Mouse (Mus musculus) midbrain, embryonic 10.5 days (tissue): Measurements from ENCODE around the gene Cacna1s. TPM values are rescaled to one million over a fixed set of nuclear protein-coding genes. Genes with fewer than 3 reads are reported as not detected.

Source experiments
- DNase-seq: peaks from one replicate; pipeline ENCODE4 v3.0.0-alpha.2; 2017; ENCODE audit warnings: low spot score
- H3K27ac ChIP-seq: fragments of 300-500 bp; sonication (generic); replicated peaks from 2 replicates; pipeline ENCODE4 v1.5.1; 2016; ENCODE audit warnings: mild to moderate bottlenecking
- H3K27me3 ChIP-seq: fragments of 300-500 bp; sonication (generic); 2 replicates; pipeline ENCODE4 v1.6.1; 2016; ENCODE audit warnings: low read depth, mild to moderate bottlenecking; ENCODE audit not compliant: poor library complexity, severe bottlenecking
- H3K36me3 ChIP-seq: fragments of 300-500 bp; sonication (generic); 2 replicates; pipeline ENCODE4 v1.6.1; 2016; ENCODE audit warnings: mild to moderate bottlenecking, moderate library complexity
- H3K4me1 ChIP-seq: fragments of 300-500 bp; sonication (generic); 2 replicates; pipeline ENCODE4 v1.6.1; 2016
- H3K4me3 ChIP-seq: fragments of 300-500 bp; sonication (generic); 2 replicates; pipeline ENCODE4 v1.5.1; 2016; ENCODE audit warnings: mild to moderate bottlenecking, moderate library complexity
- H3K9me3 ChIP-seq: fragments of 300-500 bp; sonication (generic); replicated peaks from 2 replicates; pipeline ENCODE4 v1.6.1; 2016; ENCODE audit warnings: mild to moderate bottlenecking
- WGBS: fragments of 180-500 bp; shearing (Covaris S2); methylation state at CpG from one replicate; pipeline ENCODE4 v1.1.7; 2016; 5-methylcytosine and 5-hydroxymethylcytosine counted together
- polyA plus RNA-seq: library from polyadenylated mRNA; unstranded; fragments of >200 nt; fragmentation: Nextera tagmentation; extraction: Ambion mirVana; gene quantifications from 2 replicates; pipeline ENCODE4 v1.2.1, GENCODE M21; 2016

Gene Cacna1s
- 0.14 TPM in 1 of 2 replicates, not detected in the other for polyA plus RNA-seq

DNA sequence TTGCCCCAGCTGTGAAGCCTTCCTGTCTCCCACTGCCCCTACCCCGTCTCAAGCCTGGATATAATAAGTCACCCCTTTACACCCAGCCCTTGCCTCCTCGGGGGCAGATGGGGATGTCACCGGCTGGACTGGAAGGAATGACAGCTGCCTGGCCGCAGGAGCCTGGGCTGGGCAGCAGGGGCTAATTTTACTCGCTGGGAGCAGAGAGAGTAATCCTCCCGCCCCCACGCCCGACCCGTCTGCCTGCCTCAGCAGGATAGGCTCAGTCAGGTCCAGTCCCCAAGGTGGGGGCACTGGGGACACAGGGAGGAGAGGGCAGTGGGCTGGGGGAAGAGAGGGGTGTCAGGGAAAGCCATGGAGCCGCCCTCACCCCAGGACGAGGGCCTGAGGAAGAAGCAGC is at the start of gene Cacna1s:
Cacna1s (plus strand) TSS at position 204 of the 400 bp plus-strand sequence.
- Histone ChIP-seq H3K4me3 (0 out of 2 replicates have a peak within 1 kb of the TSS, but pooled peaks have one; percentile 49), H3K27ac (0 out of 2 replicates have a peak within 1 kb of the TSS, but pooled peaks have one; percentile 4), H3K27me3 (peaks cover 67% of the 10 kb centered on the region), H3K4me1 (peaks cover 47% of the 10 kb centered on the region), H3K36me3 (no peaks in the 10 kb centered on the region), H3K9me3 (no peaks in the 10 kb centered on the region)
- 22% methylated on average over 11 of the region's 11 CpGs for WGBS
- no peak for DNase-seq

DNA sequence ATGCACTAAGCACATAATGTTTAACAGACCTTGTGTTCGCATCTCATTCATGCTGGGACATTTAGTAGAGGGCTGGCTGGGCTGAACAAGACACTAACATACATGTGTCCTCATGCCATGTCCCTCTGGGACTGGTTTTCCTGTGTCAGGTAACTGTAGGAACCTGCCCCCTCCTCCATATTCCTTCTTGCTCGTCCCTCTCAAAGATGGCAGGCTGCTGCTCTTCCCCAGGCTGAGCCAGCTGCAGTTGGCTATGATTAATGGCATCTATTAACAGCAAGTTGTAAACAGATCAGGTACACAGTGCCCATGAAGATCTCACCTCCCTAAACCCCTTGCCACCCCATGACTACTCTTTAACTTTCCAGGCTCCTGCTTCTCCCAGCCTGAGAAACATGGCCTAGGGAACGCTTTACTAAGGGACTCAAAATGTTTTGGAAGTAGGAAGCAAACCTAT is 46.2 kb upstream of the Cacna1s start, which contains the start of gene Igfn1:
Igfn1 (minus strand) TSS at position 51 of the 457 bp plus-strand sequence.
- whole genome bisulfite sequencing, result 86% methylated on average over 3 of the region's 3 CpGs
- peak within 1 kb of the TSS; percentile 63 for H3K4me3 ChIP-seq
- no peak within 1 kb of the TSS for H3K27ac ChIP-seq
- no peaks in the 10 kb centered on the region for H3K36me3 ChIP-seq
- H3K4me1 ChIP-seq, result peaks cover 14% of the 10 kb centered on the region
- H3K9me3 ChIP-seq, result 0 out of 2 replicates have a peak, but pooled peaks cover 5% of the 10 kb centered on the region
- H3K27me3 ChIP-seq, result peaks cover 40% of the 10 kb centered on the region
- DNase-seq, result no peak

DNA sequence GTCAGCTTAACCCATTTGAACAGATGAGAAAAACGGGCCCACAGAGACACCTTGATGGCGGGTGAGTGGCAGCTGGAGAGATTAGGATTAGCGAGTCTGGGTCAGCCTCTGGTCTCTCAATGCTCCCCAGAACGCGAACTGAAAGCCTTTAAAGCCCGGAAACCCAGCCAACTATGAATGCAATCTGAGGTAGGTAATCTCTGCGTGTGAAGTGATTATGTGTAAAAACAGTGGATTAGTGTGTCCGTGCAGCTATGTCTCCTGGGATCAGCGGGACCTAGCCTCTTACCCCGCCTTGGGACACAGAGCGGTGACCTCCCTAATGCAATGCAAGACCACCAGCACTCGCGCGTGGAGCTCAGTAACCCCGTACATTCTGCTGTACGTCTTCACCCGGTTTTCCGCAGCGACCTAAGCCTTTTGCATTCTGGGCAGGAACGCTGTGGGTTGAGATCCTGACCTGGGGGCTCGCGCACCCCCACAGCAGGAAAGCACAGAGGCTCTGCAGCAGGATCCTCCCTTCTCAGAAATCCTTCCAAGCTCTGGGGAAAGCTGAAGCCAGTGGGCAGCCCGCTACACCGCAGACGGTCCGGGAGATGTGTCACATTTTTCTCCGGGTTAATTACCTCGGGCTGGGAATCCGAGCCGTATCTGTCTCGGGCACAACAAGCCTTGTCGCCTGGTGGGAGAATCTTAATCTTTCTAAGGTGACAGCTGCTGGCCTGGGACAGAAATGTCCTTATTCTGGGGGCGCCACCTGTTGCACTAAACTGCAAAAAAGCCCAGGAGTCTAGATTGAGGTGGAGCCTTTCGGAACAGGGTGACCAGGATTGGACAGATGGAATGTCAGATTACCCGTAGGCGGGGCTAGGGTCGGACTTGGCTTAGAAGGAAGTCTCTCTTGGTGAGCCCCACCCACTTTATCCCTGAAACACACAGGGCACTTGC is 45.1 kb upstream of the Cacna1s start, which contains the start of gene Tmem9:
Tmem9 (plus strand) TSS at position 940 of the 948 bp plus-strand sequence.
- WGBS, result 2% methylated on average over 37 of the region's 37 CpGs
- peak; percentile 73 for DNase-seq
- Histone ChIP-seq H3K36me3 (no peaks in the 10 kb centered on the region), H3K9me3 (no peaks in the 10 kb centered on the region), H3K27me3 (peaks cover 40% of the 10 kb centered on the region), H3K4me1 (peaks cover 14% of the 10 kb centered on the region), H3K4me3 (peak within 1 kb of the TSS; percentile 63), H3K27ac (0 out of 2 replicates have a peak within 1 kb of the TSS, but pooled peaks have one; percentile 20)

DNA sequence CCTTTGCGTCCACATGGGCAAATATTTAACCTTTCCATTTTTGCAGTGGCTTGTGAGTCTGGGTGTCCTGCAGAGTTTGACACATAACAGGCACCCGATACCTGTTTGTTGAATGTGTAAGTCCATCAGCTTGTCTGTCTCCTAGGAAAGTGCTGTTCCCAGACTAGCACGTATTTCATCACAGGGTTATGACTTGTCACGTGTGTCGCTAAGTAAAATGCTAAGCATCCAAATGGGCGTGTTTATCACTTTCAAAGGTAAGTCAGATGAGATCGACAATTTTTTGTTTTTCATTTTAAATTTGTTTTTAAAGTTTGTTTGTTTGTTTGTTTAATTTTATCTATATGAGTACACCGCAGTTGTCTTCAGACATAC is 44.4 kb upstream of the Cacna1s start:
- Histone ChIP-seq H3K9me3 (no peaks in the 10 kb centered on the region), H3K27ac (no peak overlapping the region), H3K4me3 (peak overlapping the region; percentile 63), H3K27me3 (peaks cover 40% of the 10 kb centered on the region), H3K36me3 (no peaks in the 10 kb centered on the region), H3K4me1 (peaks cover 14% of the 10 kb centered on the region)
- WGBS, result 24% methylated on average over 8 of the region's 8 CpGs
- no peak for DNase-seq

DNA sequence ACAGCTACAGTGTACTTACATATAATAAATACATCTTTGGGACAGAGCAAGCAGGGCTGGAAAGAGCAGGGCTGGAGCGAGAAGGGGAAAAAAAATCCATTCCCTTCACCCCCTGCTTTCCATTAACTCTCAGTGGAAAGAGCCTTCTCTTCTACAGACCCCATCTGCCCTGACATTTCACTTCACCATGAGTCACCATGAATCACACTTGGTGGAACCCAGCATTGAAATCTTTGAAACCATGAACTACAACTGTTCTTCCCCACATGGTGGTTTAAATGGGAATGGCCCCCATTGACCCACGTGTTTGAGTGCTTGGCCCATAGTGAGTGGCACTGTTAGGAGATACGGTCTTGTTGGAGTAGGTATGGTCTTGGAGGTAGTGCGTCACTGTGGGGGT is 42.3 kb upstream of the Cacna1s start:
- Histone ChIP-seq H3K36me3 (no peaks in the 10 kb centered on the region), H3K4me3 (no peak overlapping the region), H3K9me3 (no peaks in the 10 kb centered on the region), H3K4me1 (peaks cover 14% of the 10 kb centered on the region), H3K27ac (no peak overlapping the region), H3K27me3 (peaks cover 32% of the 10 kb centered on the region)
- WGBS, result 86% methylated on average over 4 of the region's 4 CpGs
- DNase-seq, result no peak

DNA sequence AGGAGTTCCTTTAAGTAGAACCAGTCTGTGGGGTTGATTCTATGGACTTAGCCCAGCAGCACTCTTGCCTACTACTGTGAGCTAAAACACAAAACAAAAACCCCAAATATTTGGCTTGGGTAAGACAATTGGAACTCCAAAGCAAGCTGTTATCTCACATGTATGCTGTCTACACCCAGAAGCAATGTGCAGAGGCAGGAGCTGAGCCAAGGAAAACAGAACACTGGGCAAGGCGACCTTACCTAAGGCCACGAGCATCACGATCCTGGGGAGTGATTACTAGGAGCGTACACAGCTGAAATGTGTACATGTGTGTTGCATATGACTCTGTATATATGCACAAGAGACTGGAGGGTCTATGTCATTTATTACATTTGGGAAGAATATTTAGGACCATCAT is 39.0 kb upstream of the Cacna1s start:
- Histone ChIP-seq H3K27ac (no peak overlapping the region), H3K36me3 (no peaks in the 10 kb centered on the region), H3K4me1 (peaks cover 9% of the 10 kb centered on the region), H3K9me3 (no peaks in the 10 kb centered on the region), H3K27me3 (peaks cover 9% of the 10 kb centered on the region; the same call in 1 of the 2 replicates), H3K4me3 (no peak overlapping the region)
- 85% methylated on average over 4 of the region's 4 CpGs for WGBS
- no peak for DNase-seq

DNA sequence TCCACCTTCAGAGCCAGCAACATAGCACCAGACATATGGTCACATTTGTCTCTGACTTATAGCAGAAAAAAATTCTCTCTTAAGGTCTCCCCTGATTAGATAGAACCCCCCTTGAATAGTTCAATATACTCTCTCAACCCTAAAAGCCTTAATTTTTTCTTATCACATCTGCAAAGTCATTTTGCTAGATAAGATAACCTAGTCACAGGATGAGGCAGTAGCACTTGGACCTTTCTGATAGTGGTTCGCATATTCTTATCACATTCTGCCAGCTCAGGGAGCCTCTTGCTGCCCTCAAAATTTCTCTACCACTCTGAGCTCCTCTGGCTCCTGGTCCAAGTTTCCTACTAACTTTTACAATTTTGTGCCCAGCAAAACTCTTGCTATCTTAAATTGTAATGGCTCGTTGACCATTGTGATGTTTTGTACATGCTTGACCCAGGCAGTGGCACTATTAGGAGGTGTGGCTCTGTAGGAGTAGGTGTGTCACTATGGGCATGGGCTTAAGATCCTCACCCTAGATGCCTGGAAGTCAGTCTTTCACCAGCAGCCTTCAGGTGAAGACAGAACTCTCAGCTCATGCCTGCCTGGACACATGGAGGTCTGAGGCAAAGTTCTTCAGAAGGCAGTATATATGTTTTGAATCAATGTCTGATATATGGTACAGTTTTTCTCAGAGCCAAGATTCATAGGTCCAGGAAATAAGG is 37.6 kb upstream of the Cacna1s start:
- DNase-seq, result no peak
- no peaks in the 10 kb centered on the region; the same call in 1 of the 2 replicates for H3K27me3 ChIP-seq
- WGBS, result 80% methylated on average over 2 of the region's 2 CpGs

DNA sequence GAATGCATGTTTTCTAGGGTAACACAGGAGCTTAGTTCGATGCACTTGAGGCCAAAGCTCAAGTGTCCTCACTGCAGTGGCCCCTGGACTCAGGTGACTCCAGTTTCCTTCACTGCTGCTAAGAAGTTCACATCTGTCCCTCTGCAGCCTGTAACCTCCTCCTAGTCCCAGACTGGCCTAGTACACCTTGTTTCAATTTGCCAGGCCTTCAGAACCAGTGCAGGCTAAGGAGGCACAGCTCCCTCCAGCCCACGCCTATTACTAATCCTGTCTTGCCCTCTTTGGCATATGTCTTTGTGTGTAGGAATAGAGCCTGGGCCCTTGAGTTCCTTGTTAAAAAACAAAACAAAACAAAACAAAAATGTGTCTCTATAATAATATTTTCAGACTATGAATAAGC is 35.2 kb upstream of the Cacna1s start:
- Histone ChIP-seq H3K9me3 (no peaks in the 10 kb centered on the region), H3K4me3 (peak overlapping the region; percentile 71), H3K36me3 (peaks cover 29% of the 10 kb centered on the region), H3K27ac (peak overlapping the region; percentile 96), H3K27me3 (no peaks in the 10 kb centered on the region), H3K4me1 (peaks cover 20% of the 10 kb centered on the region)
- 67% methylated on average over 2 of the region's 2 CpGs for WGBS
- DNase-seq, result no peak

More for the DNA sequence above, 37.6 kb upstream of the Cacna1s start:
- Histone ChIP-seq H3K9me3 (no peaks in the 10 kb centered on the region), H3K4me3 (no peak overlapping the region), H3K4me1 (peaks cover 20% of the 10 kb centered on the region), H3K36me3 (peaks cover 6% of the 10 kb centered on the region), H3K27ac (no peak overlapping the region)

DNA sequence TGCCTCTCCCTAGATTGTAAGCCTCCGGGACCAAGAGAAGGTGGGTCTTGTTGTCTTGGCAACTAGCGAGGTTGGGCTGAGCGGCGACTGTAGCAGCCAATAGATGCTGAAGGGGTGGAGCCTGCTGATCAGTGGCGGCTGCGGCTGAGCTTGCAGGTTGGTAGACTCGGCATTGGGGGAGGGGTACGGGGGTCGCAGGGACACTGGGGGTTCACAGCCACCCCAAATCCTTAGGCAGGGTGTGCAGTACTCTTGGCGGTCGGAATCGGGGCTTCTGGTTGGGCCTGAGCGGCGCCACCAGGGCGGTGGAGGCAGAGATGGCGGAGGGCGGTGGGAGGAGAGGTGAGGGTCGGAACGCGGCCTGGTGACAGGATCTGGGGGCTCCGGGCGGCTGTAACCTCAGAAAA is 34.6 kb upstream of the Cacna1s start:
- Histone ChIP-seq H3K27me3 (no peaks in the 10 kb centered on the region), H3K9me3 (no peaks in the 10 kb centered on the region), H3K27ac (peak overlapping the region; percentile 96), H3K36me3 (peaks cover 36% of the 10 kb centered on the region), H3K4me3 (peak overlapping the region; percentile 71), H3K4me1 (peaks cover 20% of the 10 kb centered on the region)
- WGBS, result under 1% methylated on average over 22 of the region's 22 CpGs
- peak; percentile 94 for DNase-seq

DNA sequence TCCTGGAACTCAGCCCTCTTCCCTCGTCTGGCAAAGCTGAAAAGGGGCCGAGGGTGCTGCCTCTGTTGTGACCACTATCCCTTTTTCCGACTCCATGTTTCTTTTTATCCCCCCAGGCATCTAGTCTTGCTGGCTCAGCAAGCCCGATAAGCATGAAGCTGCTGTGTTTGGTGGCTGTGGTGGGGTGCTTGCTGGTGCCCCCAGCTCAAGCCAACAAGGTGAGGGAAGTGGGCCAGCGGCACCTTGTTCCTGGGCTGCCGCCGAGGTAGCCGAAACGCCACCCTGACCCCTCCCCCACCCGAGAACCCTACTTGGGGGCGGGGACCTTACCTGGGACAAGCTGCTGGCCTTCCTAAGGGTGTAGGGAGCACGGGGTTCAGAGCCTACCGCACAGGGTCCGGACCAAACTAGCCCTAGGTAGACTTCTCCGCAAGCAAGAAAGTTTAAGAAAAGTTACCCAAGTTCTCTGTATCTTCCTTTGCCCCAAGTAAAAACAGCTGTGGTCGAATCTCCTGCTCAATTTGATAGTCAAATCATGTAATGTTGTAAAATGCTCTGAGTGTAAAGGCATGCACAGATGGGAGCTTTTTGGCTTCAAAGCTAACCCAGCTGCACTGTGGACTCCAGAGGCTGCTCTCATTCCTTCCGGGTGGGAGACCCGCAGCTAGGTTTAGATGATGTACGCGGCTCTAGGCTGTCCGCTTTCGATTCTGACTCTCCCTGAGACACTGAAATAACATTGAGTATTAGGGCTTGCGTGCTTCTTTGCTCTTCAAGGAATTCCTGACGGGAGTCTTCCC is 34.0 kb upstream of the Cacna1s start:
- 13% methylated on average over 24 of the region's 24 CpGs for WGBS
- Histone ChIP-seq H3K36me3 (peaks cover 42% of the 10 kb centered on the region), H3K4me1 (peaks cover 20% of the 10 kb centered on the region), H3K27me3 (no peaks in the 10 kb centered on the region), H3K9me3 (no peaks in the 10 kb centered on the region), H3K27ac (peak overlapping the region; percentile 96), H3K4me3 (peak overlapping the region; percentile 71)
- no peak for DNase-seq

DNA sequence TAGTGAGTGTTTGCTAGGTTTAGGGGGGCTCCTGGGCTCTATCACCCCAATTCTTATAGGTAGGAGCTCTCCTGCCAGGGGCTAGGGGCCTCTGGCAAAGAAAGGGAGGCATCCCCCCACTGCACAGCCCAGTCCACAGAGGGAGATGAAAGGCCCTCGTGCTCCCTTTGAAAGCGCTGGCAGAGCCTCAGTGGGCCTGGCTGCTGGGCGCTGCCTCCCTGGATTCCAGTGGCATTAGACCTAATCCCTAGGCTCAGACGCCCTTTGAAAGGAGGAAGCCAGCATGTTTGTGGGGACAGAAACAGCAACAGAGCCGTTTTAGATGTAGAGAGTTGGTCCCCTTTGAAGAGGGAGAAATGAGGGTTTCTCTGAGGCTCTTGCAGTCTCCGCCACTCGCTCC is 22.3 kb upstream of the Cacna1s start:
- Histone ChIP-seq H3K27me3 (no peaks in the 10 kb centered on the region), H3K4me1 (peaks cover 21% of the 10 kb centered on the region), H3K9me3 (no peaks in the 10 kb centered on the region), H3K27ac (peak overlapping the region; percentile 61), H3K4me3 (no peak overlapping the region), H3K36me3 (peaks cover 100% of the 10 kb centered on the region)
- DNase-seq, result peak; percentile 28
- WGBS, result 31% methylated on average over 7 of the region's 7 CpGs

DNA sequence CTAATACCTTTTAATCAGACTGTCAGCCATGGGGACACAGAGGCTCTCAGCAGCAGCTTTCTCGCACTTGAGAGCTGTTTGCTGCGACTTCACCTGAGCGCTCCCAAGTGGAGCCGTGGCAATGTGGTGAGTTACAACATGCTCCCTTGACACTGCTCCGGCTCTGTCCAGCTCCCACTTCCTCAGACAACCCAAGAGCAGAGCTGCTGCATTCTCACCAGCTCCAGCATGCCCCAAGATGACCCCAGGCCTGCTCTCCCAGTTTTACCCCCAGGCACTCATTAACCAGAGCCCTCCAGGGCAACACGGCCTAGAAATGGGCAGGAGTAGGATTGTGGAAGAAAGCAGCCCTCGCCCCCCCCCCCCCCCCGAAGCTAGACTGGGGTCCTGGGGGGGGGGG is 20.9 kb upstream of the Cacna1s start:
- Histone ChIP-seq H3K36me3 (peaks cover 93% of the 10 kb centered on the region), H3K4me3 (no peak overlapping the region), H3K27me3 (no peaks in the 10 kb centered on the region), H3K27ac (0 out of 2 replicates have a peak overlapping the region, but pooled peaks have one; percentile 7), H3K4me1 (peaks cover 21% of the 10 kb centered on the region), H3K9me3 (no peaks in the 10 kb centered on the region)
- WGBS, result 90% methylated on average over 8 of the region's 8 CpGs
- no peak for DNase-seq
